Mouse (Mus musculus): ENCODE data around the gene Elfn1. TPM values are rescaled to one million over a fixed set of nuclear protein-coding genes. Genes with fewer than 3 reads are reported as not detected.

Gene Elfn1
- polyA plus RNA-seq, 1 experiment from 2014 or later = 0.13 TPM

DNA sequence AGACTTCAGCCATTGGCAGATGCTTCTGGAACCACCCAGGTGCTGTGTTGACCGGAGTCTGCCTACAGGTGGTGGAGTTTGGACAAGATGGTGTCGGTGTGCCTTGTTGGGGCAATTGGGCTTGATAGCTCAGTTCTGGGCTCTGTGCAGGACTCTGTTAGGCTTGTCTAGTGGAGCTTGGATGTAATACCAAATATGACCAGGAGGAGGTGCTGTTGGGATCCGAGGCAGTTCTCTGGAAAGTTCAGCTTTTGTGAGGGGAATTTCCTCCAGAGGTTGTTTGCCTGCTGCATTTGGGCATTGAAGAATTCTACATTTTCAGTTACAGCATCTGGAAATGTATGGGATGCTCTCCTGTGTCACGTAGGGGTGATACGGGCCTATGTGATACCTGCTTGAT, 39.7 kb downstream of the Elfn1 start:
- no peak overlapping the region for H3K4me2 ChIP-seq
- H3K27me3 ChIP-seq (ENCODE audit: control insufficient read depth, insufficient read depth, low read length) = 0 out of 2 replicates have a peak, but pooled peaks cover 3% of the 10 kb centered on the region
- H3K9me3 ChIP-seq (replicated peaks; ENCODE audit: control insufficient read depth, low read length) = no peaks in the 10 kb centered on the region
- WGBS (ENCODE audit: insufficient replicate concordance) = 90% methylated on average over 5 of the region's 5 CpGs
- H3K4me3 ChIP-seq (ENCODE audit: low read depth, low read length) = no peak overlapping the region
- no peak for ATAC-seq (replicated peaks; ENCODE audit: insufficient number of reproducible peaks, low FRiP score, low TSS enrichment)
- H3K27ac ChIP-seq (ENCODE audit: low read depth, low read length) = no peak overlapping the region
- no peak overlapping the region for H3K9ac ChIP-seq (ENCODE audit: low read depth, low read length)
- no peaks in the 10 kb centered on the region for H3K36me3 ChIP-seq (ENCODE audit: control insufficient read depth, insufficient read depth, low read length)
- no peaks in the 10 kb centered on the region for H3K4me1 ChIP-seq (ENCODE audit: control insufficient read depth, insufficient read depth, low read length)

DNA sequence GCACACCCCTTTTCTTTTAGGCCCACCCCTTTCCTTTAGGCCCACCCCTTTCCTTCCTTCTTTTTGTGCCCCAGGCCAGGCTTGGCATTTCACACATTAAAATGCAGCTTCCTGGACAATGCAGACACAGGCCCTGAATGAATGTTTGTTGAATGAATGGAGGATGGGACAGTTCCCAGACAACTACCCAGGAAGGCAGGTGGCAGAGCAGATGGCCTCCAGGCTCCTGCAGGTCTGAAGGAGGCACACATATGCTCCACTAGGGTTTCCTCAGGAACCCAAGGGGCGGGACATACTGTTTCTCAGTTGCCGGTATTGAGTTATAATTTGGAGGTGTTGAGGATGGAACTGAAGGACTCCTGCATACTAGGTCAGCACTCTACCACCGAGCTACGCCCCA, 40.8 kb downstream of the Elfn1 start:
- Histone ChIP-seq H3K4me3 (ENCODE audit: low read depth, low read length) (no peak overlapping the region), H3K4me1 (ENCODE audit: control insufficient read depth, insufficient read depth, low read length) (no peaks in the 10 kb centered on the region), H3K27ac (ENCODE audit: low read depth, low read length) (no peak overlapping the region), H3K4me2 (no peak overlapping the region), H3K9ac (ENCODE audit: low read depth, low read length) (no peak overlapping the region), H3K9me3 (replicated peaks; ENCODE audit: control insufficient read depth, low read length) (no peaks in the 10 kb centered on the region), H3K36me3 (ENCODE audit: control insufficient read depth, insufficient read depth, low read length) (no peaks in the 10 kb centered on the region), H3K27me3 (ENCODE audit: control insufficient read depth, insufficient read depth, low read length) (0 out of 2 replicates have a peak, but pooled peaks cover 3% of the 10 kb centered on the region)
- WGBS (ENCODE audit: insufficient replicate concordance) = 76% methylated on average over 4 of the region's 4 CpGs
- ATAC-seq (replicated peaks; ENCODE audit: insufficient number of reproducible peaks, low FRiP score, low TSS enrichment) = no peak

DNA sequence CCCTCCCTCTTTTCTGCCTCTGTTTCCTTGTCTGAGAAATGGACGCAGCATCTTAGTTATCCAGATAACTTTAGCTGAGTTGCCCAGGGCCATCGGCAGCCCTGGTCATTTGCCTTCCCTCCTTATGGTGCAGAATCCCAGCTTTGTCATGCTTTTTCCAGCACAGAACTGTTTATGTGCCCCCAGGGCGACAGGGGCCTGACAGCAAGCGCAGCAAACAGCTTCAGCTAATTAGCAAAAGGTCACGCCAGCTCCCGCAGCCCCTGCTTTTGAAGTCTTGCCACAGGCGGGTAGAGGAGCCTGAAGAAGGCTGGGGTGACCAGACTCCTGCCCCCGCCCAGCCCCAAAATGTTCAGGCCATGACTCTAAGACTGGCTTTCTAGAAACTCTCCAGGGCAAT, 41.6 kb downstream of the Elfn1 start:
- Histone ChIP-seq H3K27me3 (ENCODE audit: control insufficient read depth, insufficient read depth, low read length) (0 out of 2 replicates have a peak, but pooled peaks cover 3% of the 10 kb centered on the region), H3K4me3 (ENCODE audit: low read depth, low read length) (no peak overlapping the region), H3K4me2 (no peak overlapping the region), H3K9me3 (replicated peaks; ENCODE audit: control insufficient read depth, low read length) (no peaks in the 10 kb centered on the region), H3K36me3 (ENCODE audit: control insufficient read depth, insufficient read depth, low read length) (no peaks in the 10 kb centered on the region), H3K27ac (ENCODE audit: low read depth, low read length) (no peak overlapping the region), H3K4me1 (ENCODE audit: control insufficient read depth, insufficient read depth, low read length) (no peaks in the 10 kb centered on the region), H3K9ac (ENCODE audit: low read depth, low read length) (no peak overlapping the region)
- ATAC-seq (replicated peaks; ENCODE audit: insufficient number of reproducible peaks, low FRiP score, low TSS enrichment) = no peak
- 60% methylated on average over 8 of the region's 8 CpGs for WGBS (ENCODE audit: insufficient replicate concordance)

DNA sequence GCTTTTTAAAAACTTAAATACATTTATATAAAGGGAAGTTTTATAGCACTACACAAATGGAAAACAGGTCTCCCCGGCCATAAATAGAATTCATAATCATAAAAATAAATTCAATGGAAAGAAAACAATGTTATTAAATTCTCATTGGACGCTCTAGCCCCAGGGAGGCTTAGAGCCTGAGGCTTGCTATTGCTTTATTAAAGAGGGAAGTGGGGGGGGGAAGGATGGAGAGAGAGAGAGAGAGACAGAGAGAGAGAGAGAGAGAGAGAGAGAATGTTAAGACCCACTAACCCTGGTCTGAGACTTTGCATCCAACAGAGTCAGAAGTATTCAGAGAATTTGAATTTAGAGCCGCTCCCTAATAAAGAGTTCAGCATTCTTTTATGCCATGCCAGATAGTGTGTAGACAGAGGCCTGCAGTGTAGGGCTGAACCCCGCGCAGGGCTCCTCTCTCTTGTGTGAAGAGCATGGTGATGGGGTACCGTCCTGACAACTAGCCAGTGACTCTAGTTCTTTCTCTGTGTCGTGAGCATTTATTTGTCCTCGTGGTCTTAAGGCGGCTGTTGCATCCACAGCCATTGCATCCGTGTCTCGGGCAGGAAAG, 42.3 kb downstream of the Elfn1 start:
- H3K4me3 ChIP-seq (ENCODE audit: low read depth, low read length) = no peak overlapping the region
- no peak overlapping the region for H3K4me2 ChIP-seq
- H3K4me1 ChIP-seq (ENCODE audit: control insufficient read depth, insufficient read depth, low read length) = no peaks in the 10 kb centered on the region
- ATAC-seq (replicated peaks; ENCODE audit: insufficient number of reproducible peaks, low FRiP score, low TSS enrichment) = no peak
- WGBS (ENCODE audit: insufficient replicate concordance) = 75% methylated on average over 11 of the region's 11 CpGs
- H3K9me3 ChIP-seq (replicated peaks; ENCODE audit: control insufficient read depth, low read length) = no peaks in the 10 kb centered on the region
- H3K36me3 ChIP-seq (ENCODE audit: control insufficient read depth, insufficient read depth, low read length) = no peaks in the 10 kb centered on the region
- 0 out of 2 replicates have a peak, but pooled peaks cover 3% of the 10 kb centered on the region for H3K27me3 ChIP-seq (ENCODE audit: control insufficient read depth, insufficient read depth, low read length)
- H3K27ac ChIP-seq (ENCODE audit: low read depth, low read length) = no peak overlapping the region
- no peak overlapping the region for H3K9ac ChIP-seq (ENCODE audit: low read depth, low read length)

DNA sequence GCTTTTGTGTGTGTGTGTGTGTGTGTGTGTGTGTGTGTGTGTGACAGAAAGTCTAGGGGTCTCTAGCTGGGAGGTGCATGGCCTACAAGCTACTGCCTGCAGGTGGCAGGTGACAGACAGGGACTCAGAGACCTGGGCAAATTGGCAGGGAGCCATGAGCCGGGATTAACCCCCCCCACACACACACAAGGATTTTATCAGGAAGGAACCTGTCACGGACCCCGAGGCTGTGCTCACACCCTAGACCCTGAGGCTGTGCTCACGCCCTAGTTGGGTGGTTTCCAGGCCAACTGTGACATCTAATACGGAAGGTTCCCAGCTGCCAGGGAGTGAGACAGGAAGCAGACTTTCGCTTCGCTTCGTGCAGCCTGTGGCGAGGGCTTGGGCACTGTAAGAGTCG, 49.1 kb downstream of the Elfn1 start:
- Histone ChIP-seq H3K27ac (ENCODE audit: low read depth, low read length) (no peak overlapping the region), H3K9ac (ENCODE audit: low read depth, low read length) (no peak overlapping the region), H3K36me3 (ENCODE audit: control insufficient read depth, insufficient read depth, low read length) (no peaks in the 10 kb centered on the region), H3K9me3 (replicated peaks; ENCODE audit: control insufficient read depth, low read length) (no peaks in the 10 kb centered on the region), H3K4me2 (peak overlapping the region; percentile 20), H3K4me1 (ENCODE audit: control insufficient read depth, insufficient read depth, low read length) (no peaks in the 10 kb centered on the region), H3K4me3 (ENCODE audit: low read depth, low read length) (no peak overlapping the region), H3K27me3 (ENCODE audit: control insufficient read depth, insufficient read depth, low read length) (peaks cover 7% of the 10 kb centered on the region)
- WGBS (ENCODE audit: insufficient replicate concordance) = 31% methylated on average over 10 of the region's 10 CpGs
- no peak for ATAC-seq (replicated peaks; ENCODE audit: insufficient number of reproducible peaks, low FRiP score, low TSS enrichment)

DNA sequence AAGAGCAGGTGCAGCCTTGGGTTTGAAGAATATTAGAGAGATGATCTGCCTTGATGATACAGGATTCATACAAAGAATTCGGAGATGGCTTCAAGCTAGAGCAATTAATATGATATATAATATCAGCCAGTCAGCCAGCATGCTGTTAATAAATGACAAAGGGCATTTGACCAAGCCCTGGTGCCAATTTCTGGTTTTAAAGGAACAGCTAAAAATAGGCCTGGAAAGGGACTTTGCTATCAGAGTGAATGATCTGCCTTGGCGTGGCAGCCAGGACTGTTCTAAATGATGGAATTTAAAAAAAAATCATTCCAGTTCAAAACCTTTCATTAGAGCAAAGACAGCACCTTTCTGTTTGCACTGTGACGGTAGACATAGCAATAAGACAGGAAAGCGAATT, 52.0 kb downstream of the Elfn1 start:
- Histone ChIP-seq H3K4me3 (ENCODE audit: low read depth, low read length) (no peak overlapping the region), H3K27me3 (ENCODE audit: control insufficient read depth, insufficient read depth, low read length) (peaks cover 9% of the 10 kb centered on the region), H3K4me1 (ENCODE audit: control insufficient read depth, insufficient read depth, low read length) (no peaks in the 10 kb centered on the region), H3K4me2 (no peak overlapping the region), H3K9ac (ENCODE audit: low read depth, low read length) (no peak overlapping the region), H3K36me3 (ENCODE audit: control insufficient read depth, insufficient read depth, low read length) (no peaks in the 10 kb centered on the region), H3K27ac (ENCODE audit: low read depth, low read length) (no peak overlapping the region), H3K9me3 (replicated peaks; ENCODE audit: control insufficient read depth, low read length) (no peaks in the 10 kb centered on the region)
- 84% methylated on average over 4 of the region's 4 CpGs for WGBS (ENCODE audit: insufficient replicate concordance)
- no peak for ATAC-seq (replicated peaks; ENCODE audit: insufficient number of reproducible peaks, low FRiP score, low TSS enrichment)

DNA sequence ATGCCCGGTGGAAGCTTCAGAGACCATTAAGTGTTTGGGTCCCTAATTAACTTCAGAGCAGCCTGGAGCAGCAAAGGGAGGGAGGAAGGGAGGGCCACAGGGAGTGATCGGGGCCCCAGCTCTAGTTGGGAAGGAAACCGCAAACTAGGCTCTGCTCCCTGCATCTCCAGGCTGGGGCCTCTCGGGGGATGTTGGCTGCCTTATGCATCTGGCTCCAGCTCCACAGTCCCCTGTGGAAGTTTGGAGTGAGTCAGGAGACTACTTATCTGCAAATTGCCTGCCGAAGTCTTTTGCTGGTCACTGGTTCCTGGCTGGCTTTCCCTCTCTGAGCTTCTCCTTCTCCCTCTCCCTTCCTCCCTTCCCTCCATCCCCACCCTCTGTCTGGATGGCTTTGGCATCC, 56.6 kb downstream of the Elfn1 start:
- Histone ChIP-seq H3K27me3 (ENCODE audit: control insufficient read depth, insufficient read depth, low read length) (peaks cover 5% of the 10 kb centered on the region; the same call in 1 of the 2 replicates), H3K4me3 (ENCODE audit: low read depth, low read length) (no peak overlapping the region), H3K27ac (ENCODE audit: low read depth, low read length) (no peak overlapping the region), H3K9ac (ENCODE audit: low read depth, low read length) (no peak overlapping the region), H3K9me3 (replicated peaks; ENCODE audit: control insufficient read depth, low read length) (no peaks in the 10 kb centered on the region), H3K36me3 (ENCODE audit: control insufficient read depth, insufficient read depth, low read length) (no peaks in the 10 kb centered on the region), H3K4me1 (ENCODE audit: control insufficient read depth, insufficient read depth, low read length) (no peaks in the 10 kb centered on the region), H3K4me2 (no peak overlapping the region)
- no peak for ATAC-seq (replicated peaks; ENCODE audit: insufficient number of reproducible peaks, low FRiP score, low TSS enrichment)
- 61% methylated on average over 5 of the region's 5 CpGs for WGBS (ENCODE audit: insufficient replicate concordance)

DNA sequence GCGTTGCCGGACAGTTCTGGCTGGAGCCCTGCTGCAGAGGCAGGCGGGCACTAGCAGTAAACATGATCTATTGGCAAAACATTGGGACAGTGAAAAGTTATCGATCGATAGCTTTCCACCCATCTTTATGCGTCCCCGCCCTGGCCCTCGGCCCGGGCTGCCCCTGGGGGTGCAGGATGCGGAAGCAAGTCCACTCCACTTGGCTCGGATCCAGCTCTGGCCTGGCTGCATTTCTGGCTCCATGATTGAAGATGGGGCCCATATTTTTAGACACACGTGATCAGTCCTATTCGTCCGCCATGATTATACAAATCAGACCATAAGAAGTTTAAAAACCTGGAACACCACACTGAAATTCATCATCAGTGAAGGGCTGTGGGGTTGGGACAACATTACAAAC, 57.9 kb downstream of the Elfn1 start:
- no peak for ATAC-seq (replicated peaks; ENCODE audit: insufficient number of reproducible peaks, low FRiP score, low TSS enrichment)
- H3K4me2 ChIP-seq = no peak overlapping the region
- no peak overlapping the region for H3K9ac ChIP-seq (ENCODE audit: low read depth, low read length)
- H3K4me1 ChIP-seq (ENCODE audit: control insufficient read depth, insufficient read depth, low read length) = no peaks in the 10 kb centered on the region
- no peaks in the 10 kb centered on the region for H3K9me3 ChIP-seq (replicated peaks; ENCODE audit: control insufficient read depth, low read length)
- no peak overlapping the region for H3K4me3 ChIP-seq (ENCODE audit: low read depth, low read length)
- WGBS (ENCODE audit: insufficient replicate concordance) = 85% methylated on average over 14 of the region's 14 CpGs
- no peaks in the 10 kb centered on the region for H3K36me3 ChIP-seq (ENCODE audit: control insufficient read depth, insufficient read depth, low read length)
- peaks cover 8% of the 10 kb centered on the region; the same call in 1 of the 2 replicates for H3K27me3 ChIP-seq (ENCODE audit: control insufficient read depth, insufficient read depth, low read length)
- H3K27ac ChIP-seq (ENCODE audit: low read depth, low read length) = no peak overlapping the region

Data from heart, embryonic 11.5 days (tissue).